Mouse (Mus musculus) liver, adult 2 months (tissue): Measurements from ENCODE around the gene Gm13696. TPM values are rescaled to one million over a fixed set of nuclear protein-coding genes. Genes with fewer than 3 reads are reported as not detected.
"Not testable (repeated sequence)": the region's sequence is repeated elsewhere in the genome, so short reads cannot be mapped to it uniquely, and the experiment has no call there.

Source experiments
- DNase-seq: peaks from one replicate; pipeline ENCODE4 v3.0.0-alpha.2; 2011; ENCODE audit warnings: low read depth, low spot score; ENCODE audit errors: extremely low read depth
- H3K27ac ChIP-seq: fragments of 200-500 bp; replicated peaks from 2 replicates; pipeline ENCODE4 v1.5.1; 2012; ENCODE audit warnings: low read depth, mild to moderate bottlenecking, control low read depth, inconsistent platforms, low read length; ENCODE audit not compliant: insufficient read depth
- H3K27me3 ChIP-seq: fragments of 200-500 bp; 2 replicates; pipeline ENCODE4 v1.6.1; 2012; ENCODE audit warnings: mild to moderate bottlenecking, moderate library complexity, low read length, inconsistent platforms; ENCODE audit not compliant: control insufficient read depth, insufficient read depth
- H3K36me3 ChIP-seq: fragments of 200-500 bp; 2 replicates; pipeline ENCODE4 v1.6.1; 2012; ENCODE audit warnings: low read length, inconsistent platforms; ENCODE audit not compliant: control insufficient read depth, insufficient read depth
- H3K4me1 ChIP-seq: fragments of 200-500 bp; 2 replicates; pipeline ENCODE4 v1.6.1; 2011; ENCODE audit warnings: low read length; ENCODE audit not compliant: control insufficient read depth, insufficient read depth
- H3K4me3 ChIP-seq: fragments of 200-500 bp; 2 replicates; pipeline ENCODE4 v1.5.1; 2011; ENCODE audit warnings: low read depth, mild to moderate bottlenecking, control low read depth, low read length, moderate library complexity; ENCODE audit not compliant: insufficient read depth
- H3K79me2 ChIP-seq: fragments of 200-500 bp; 2 replicates; pipeline ENCODE4 v1.6.1; 2012; ENCODE audit warnings: inconsistent platforms, mild to moderate bottlenecking, low read length, moderate library complexity; ENCODE audit not compliant: control insufficient read depth, insufficient read depth
- H3K9ac ChIP-seq: fragments of 200-500 bp; 2 replicates; pipeline ENCODE4 v1.6.1; 2012; ENCODE audit warnings: low read depth, mild to moderate bottlenecking, control low read depth, inconsistent platforms, low read length
- CTCF ChIP-seq: fragments of 200-500 bp; IDR thresholded peaks from 2 replicates; pipeline ENCODE4 v1.5.1; 2011; ENCODE audit warnings: low read depth, low read length, control low read depth
- POLR2A ChIP-seq: fragments of 200-500 bp; IDR thresholded peaks from 2 replicates; pipeline ENCODE4 v1.6.1; 2011; ENCODE audit warnings: low read length, control low read depth; ENCODE audit not compliant: insufficient read depth; ENCODE audit errors: extremely low read depth
- WGBS: fragments of 180-500 bp; shearing (Covaris S2); methylation state at CpG from one replicate; pipeline ENCODE4 v1.1.7; 2018; 5-methylcytosine and 5-hydroxymethylcytosine counted together
- polyA plus RNA-seq: library from polyadenylated mRNA; depleted of rRNA; stranded (reverse); fragments of >200 nt; gene quantifications from 2 replicates; pipeline ENCODE4 v1.2.3, GENCODE M21; 2012
- total RNA-seq: library from RNA; depleted of rRNA; stranded (reverse); fragments of >200 nt; gene quantifications from 2 replicates; pipeline ENCODE4 v1.2.3, GENCODE M21; 2014

Gm13696 gene
- total and polyA plus RNA-seq, 2 experiments = not detected

DNA sequence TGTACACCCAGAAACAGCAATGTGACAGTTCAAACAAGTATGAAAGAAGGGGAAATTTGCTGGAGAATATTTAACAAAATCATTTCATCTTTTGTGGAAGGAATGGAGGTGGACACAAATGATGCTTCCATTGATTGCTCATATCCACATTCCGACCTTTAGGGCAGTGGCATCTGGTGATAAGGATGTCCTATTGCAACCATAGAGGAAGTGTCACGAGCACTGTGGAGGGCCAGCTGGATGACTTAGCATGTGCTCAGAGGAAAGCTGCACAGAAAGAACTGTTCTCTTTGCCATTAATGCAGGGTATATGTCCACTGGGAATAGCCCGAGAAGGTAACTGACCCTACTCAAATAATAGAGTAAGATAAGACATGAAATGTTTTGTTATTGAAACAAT, 36.9 kb downstream of the Gm13696 start:
- Histone ChIP-seq H3K27me3 (no peaks in the 10 kb centered on the region), H3K9ac (no peak overlapping the region), H3K79me2 (no peaks in the 10 kb centered on the region), H3K27ac (no peak overlapping the region), H3K36me3 (no peaks in the 10 kb centered on the region), H3K4me3 (no peak overlapping the region), H3K4me1 (no peaks in the 10 kb centered on the region)
- DNase-seq = no peak
- 57% methylated on average over 3 of the region's 3 CpGs for WGBS
- TF ChIP-seq POLR2A (no peak), CTCF (no peak)

DNA sequence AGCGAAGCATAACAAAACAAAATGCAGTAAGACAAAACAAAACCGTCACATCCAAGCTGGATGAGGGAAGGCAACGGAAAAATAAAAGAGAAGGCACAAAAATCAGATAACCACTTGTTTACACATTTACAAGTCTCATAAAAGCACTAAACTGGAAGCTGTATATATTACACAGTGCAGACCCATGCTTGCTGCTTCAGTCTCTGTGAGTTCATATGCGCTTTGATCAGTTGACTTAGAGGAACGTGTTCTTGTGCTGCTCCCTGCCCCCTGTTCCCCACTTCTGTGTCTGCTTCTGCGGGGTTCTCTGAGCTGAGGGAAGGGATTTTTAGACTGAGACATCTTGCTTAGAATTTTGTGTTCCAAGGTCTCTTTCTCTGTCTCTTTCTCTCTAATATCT, 41.6 kb downstream of the Gm13696 start:
- Histone ChIP-seq H3K4me3 (no peak overlapping the region), H3K27ac (no peak overlapping the region), H3K27me3 (no peaks in the 10 kb centered on the region), H3K4me1 (no peaks in the 10 kb centered on the region), H3K79me2 (no peaks in the 10 kb centered on the region), H3K36me3 (no peaks in the 10 kb centered on the region), H3K9ac (no peak overlapping the region)
- WGBS = 72% methylated on average over 6 of the region's 6 CpGs
- TF ChIP-seq CTCF = no peak
- no peak for TF ChIP-seq POLR2A
- no peak for DNase-seq

DNA sequence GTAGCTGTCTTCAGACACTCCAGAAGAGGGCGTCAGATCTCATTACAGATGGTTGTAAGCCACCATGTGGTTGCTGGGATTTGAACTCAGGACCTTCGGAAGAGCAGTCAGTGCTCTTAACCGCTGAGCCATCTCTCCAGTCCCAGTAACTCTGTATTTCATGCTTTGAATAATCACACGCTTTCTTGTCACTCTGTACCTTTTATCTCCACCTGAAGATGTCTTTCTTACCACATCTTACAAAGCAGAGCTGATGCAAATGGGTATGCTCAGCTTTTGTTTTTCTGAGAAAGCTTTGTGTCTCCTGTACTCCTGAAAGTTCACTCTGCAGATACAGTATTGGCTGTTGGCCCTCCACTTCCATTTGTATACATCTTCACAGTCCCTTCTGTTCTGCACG, 43.4 kb downstream of the Gm13696 start:
- not testable (repeated sequence) for DNase-seq, H3K79me2 ChIP-seq, H3K9ac ChIP-seq, H3K27ac ChIP-seq, H3K4me1 ChIP-seq, H3K4me3 ChIP-seq, H3K27me3 ChIP-seq, H3K36me3 ChIP-seq
- 80% methylated on average over 5 of the region's 5 CpGs for WGBS

DNA sequence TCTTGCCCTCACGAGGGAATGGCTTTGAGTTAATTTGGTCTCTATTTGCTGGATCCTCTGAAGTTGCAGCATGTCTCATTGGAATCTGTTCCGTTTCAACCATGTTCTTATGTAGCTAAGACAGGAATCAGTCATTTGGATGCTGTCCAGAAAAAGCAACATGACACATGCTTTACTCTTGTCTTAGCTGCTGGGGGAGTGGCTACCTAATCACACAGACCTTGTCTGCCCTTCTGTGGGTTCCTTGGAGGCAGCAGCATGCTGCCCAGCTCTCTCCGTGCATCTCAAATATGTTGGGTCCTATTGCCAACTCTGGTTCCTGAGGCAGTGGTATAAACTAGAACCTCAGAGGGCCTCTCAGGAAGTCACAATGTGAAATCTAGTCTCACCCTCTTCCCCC, 45.4 kb downstream of the Gm13696 start:
- Histone ChIP-seq H3K36me3 (no peaks in the 10 kb centered on the region), H3K27me3 (no peaks in the 10 kb centered on the region), H3K27ac (no peak overlapping the region), H3K9ac (no peak overlapping the region), H3K79me2 (no peaks in the 10 kb centered on the region), H3K4me1 (no peaks in the 10 kb centered on the region), H3K4me3 (no peak overlapping the region)
- whole genome bisulfite sequencing = 75% methylated on average over 3 of the region's 3 CpGs
- TF ChIP-seq CTCF (no peak), POLR2A (no peak)
- DNase-seq = no peak

DNA sequence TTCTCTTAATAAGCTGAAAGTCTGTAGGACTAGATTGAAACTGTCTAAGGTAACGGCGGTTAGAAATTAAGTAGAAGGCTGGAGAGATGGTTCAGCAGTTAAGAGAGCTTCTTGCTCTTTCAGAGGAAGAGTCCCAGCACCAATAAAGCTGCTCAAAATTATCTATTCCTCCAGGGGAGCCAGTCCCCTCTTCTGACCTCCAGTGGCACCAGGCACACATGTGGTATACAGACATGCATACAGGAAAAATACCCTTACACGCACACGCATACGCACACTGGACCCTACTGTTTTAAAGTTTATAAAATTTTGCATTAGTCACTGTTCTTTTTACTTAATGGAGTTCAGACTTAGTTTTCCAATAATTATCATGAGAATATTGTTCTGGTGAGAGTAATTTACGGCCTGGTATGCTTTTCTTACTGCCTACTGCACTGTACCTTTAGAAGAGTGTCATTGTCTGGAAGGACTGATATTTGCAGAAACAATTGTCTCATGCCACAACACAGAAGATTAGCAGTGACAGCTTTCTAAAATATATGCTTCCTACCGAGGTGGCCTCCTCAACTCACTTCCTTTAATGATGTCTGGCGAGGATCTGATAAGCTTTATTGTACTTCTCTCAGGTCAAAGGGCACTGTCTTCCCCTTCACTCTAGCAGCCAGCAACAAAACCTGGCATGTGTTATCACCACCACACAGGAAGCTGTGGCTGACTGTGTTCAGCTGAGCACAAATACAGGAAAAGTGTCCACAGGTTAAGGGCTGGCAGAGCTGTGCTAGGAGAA, 46.8 kb downstream of the Gm13696 start:
- H3K9ac ChIP-seq = no peak overlapping the region
- H3K4me3 ChIP-seq = no peak overlapping the region
- 78% methylated on average over 8 of the region's 8 CpGs for WGBS
- H3K4me1 ChIP-seq = no peaks in the 10 kb centered on the region
- no peaks in the 10 kb centered on the region for H3K36me3 ChIP-seq
- no peak for DNase-seq
- H3K79me2 ChIP-seq = no peaks in the 10 kb centered on the region
- TF ChIP-seq CTCF (no peak), POLR2A (no peak)
- H3K27ac ChIP-seq = no peak overlapping the region
- H3K27me3 ChIP-seq = no peaks in the 10 kb centered on the region

DNA sequence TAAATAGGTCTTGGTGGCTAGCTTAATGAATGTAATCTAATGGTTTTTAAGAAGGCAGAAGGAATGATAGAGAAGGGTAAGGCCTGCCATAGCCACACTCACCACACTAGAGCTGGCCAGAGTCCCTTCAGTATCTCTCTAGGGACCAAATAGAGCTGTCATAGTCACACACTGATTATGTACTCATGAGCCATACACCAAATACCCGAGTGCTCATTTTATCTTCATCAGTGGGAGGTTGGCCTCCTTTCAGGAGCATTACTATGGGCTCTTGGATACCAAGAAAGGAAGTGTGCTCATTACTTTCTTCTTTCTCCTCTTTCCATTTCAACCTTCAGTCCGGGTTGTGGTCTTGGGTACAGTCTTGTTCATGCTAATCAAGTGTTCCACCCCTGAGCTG, 49.0 kb downstream of the Gm13696 start:
- 83% methylated on average over 2 of the region's 2 CpGs for WGBS
- H3K79me2 ChIP-seq = no peaks in the 10 kb centered on the region
- no peaks in the 10 kb centered on the region for H3K27me3 ChIP-seq
- no peak overlapping the region for H3K27ac ChIP-seq
- DNase-seq = no peak
- no peak overlapping the region for H3K9ac ChIP-seq
- no peaks in the 10 kb centered on the region for H3K4me1 ChIP-seq
- TF ChIP-seq POLR2A (no peak), CTCF (no peak)
- no peak overlapping the region for H3K4me3 ChIP-seq
- no peaks in the 10 kb centered on the region for H3K36me3 ChIP-seq
